Mouse (Mus musculus): ENCODE data around the gene 5730596B20Rik. TPM values are rescaled to one million over a fixed set of nuclear protein-coding genes. Genes with fewer than 3 reads are reported as not detected.

The 5730596B20Rik gene
- polyA plus RNA-seq, 1 experiment from 2014 or later, result not detected

- Histone ChIP-seq H3K9me3 (ENCODE audit: control insufficient read depth, low read length) (no peaks in the 10 kb centered on the region), H3K27ac (ENCODE audit: low read depth, low read length) (no peak overlapping the region), H3K36me3 (ENCODE audit: control insufficient read depth, insufficient read depth, low read length) (no peaks in the 10 kb centered on the region), H3K4me2 (ENCODE audit: low read depth, low read length, severe bottlenecking) (no peak overlapping the region), H3K9ac (ENCODE audit: low read length) (no peak overlapping the region), H3K27me3 (ENCODE audit: control insufficient read depth, insufficient read depth, low read length) (peaks cover 98% of the 10 kb centered on the region), H3K4me3 (ENCODE audit: low read depth, low read length) (no peak overlapping the region), H3K4me1 (replicated peaks; ENCODE audit: control insufficient read depth, insufficient read depth, low read length) (peaks cover 3% of the 10 kb centered on the region)
- peak; percentile 71 for DNase-seq (ENCODE audit: low spot score)
- 3% methylated on average over 69 of the region's 69 CpGs for WGBS
- no peak for ATAC-seq (replicated peaks; ENCODE audit: low FRiP score)
Measured at GRCm38 (mm10) chr6:52225612-52226568, 48.6 kb downstream of the 5730596B20Rik start.

GRCm38 (mm10) chr6:52226569-52227257 lies 49.4 kb downstream of the 5730596B20Rik start:
- no peak overlapping the region for H3K4me3 ChIP-seq (ENCODE audit: low read depth, low read length)
- no peak overlapping the region for H3K4me2 ChIP-seq (ENCODE audit: low read depth, low read length, severe bottlenecking)
- H3K4me1 ChIP-seq (replicated peaks; ENCODE audit: control insufficient read depth, insufficient read depth, low read length), result no peaks in the 10 kb centered on the region
- WGBS, result 2% methylated on average over 26 of the region's 26 CpGs
- H3K9ac ChIP-seq (ENCODE audit: low read length), result no peak overlapping the region
- no peaks in the 10 kb centered on the region for H3K36me3 ChIP-seq (ENCODE audit: control insufficient read depth, insufficient read depth, low read length)
- peaks cover 96% of the 10 kb centered on the region for H3K27me3 ChIP-seq (ENCODE audit: control insufficient read depth, insufficient read depth, low read length)
- ATAC-seq (replicated peaks; ENCODE audit: low FRiP score) (no peak), DNase-seq (ENCODE audit: low spot score) (no peak)
- no peak overlapping the region for H3K27ac ChIP-seq (ENCODE audit: low read depth, low read length)
- H3K9me3 ChIP-seq (ENCODE audit: control insufficient read depth, low read length), result no peaks in the 10 kb centered on the region

- ATAC-seq (replicated peaks; ENCODE audit: low FRiP score), result no peak
- H3K9me3 ChIP-seq (ENCODE audit: control insufficient read depth, low read length), result no peaks in the 10 kb centered on the region
Measured at GRCm38 (mm10) chr6:52227470-52228222, 50.3 kb downstream of the 5730596B20Rik start.

DNA sequence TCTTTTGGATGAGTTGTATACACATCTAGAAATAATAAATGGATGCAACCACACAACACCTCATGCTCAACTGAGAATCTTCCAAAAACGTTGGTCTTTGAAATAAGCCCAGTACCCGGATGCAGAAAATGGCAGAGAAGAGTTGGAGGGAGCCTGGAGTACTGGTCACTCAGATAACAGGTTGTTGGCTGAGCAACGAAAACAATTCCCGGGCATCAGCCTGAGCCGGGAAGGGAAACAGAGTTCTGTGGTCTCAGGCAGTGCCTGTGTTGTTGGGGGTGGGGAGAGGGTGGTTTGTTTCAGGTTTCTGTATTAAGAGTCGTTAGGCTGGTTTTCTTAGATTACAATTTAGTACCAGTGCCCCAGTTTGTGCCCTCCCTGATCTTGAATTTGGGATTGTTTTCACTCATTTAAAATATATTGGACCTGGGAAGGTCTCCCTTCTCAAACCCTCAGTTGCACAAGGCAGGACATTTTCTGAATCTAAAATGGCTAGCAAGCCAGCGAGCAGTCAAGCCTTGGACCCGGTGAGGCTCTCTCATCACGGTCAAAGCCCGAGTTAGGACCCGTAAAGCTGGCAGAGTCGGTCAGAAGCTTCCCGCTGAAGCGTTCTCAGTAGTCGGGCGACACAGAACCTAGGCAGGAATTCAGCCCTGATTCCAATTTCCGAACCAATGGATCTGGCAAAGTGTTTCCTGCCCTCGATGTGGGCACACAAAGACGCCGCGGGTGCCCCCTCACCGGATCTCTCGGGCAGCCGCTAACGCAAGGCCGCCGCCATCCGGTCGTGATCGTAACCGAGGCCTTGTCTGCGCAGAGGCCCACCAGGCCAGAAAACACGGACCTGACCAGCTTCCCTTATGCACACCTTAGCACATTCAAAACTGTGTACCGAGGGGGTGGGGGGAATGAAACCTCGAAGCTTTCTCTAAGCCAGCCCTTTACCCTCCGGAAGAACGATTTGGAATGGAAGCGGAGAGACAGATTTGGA lies 51.5 kb downstream of the 5730596B20Rik start:
- Histone ChIP-seq H3K4me2 (ENCODE audit: low read depth, low read length, severe bottlenecking) (no peak overlapping the region), H3K36me3 (ENCODE audit: control insufficient read depth, insufficient read depth, low read length) (no peaks in the 10 kb centered on the region), H3K27me3 (ENCODE audit: control insufficient read depth, insufficient read depth, low read length) (peaks cover 96% of the 10 kb centered on the region), H3K9ac (ENCODE audit: low read length) (no peak overlapping the region), H3K4me3 (ENCODE audit: low read depth, low read length) (no peak overlapping the region), H3K4me1 (replicated peaks; ENCODE audit: control insufficient read depth, insufficient read depth, low read length) (no peaks in the 10 kb centered on the region), H3K27ac (ENCODE audit: low read depth, low read length) (no peak overlapping the region), H3K9me3 (ENCODE audit: control insufficient read depth, low read length) (no peaks in the 10 kb centered on the region)
- ATAC-seq (replicated peaks; ENCODE audit: low FRiP score), result no peak
- 2% methylated on average over 38 of the region's 38 CpGs for WGBS
- DNase-seq (ENCODE audit: low spot score), result peak; percentile 72

More at GRCm38 (mm10) chr6:52227470-52228222, 50.3 kb downstream of the 5730596B20Rik start:
- WGBS, result 2% methylated on average over 11 of the region's 11 CpGs
- Histone ChIP-seq H3K4me3 (ENCODE audit: low read depth, low read length) (no peak overlapping the region), H3K27ac (ENCODE audit: low read depth, low read length) (no peak overlapping the region), H3K27me3 (ENCODE audit: control insufficient read depth, insufficient read depth, low read length) (peaks cover 96% of the 10 kb centered on the region), H3K9ac (ENCODE audit: low read length) (no peak overlapping the region), H3K4me2 (ENCODE audit: low read depth, low read length, severe bottlenecking) (no peak overlapping the region), H3K36me3 (ENCODE audit: control insufficient read depth, insufficient read depth, low read length) (no peaks in the 10 kb centered on the region), H3K4me1 (replicated peaks; ENCODE audit: control insufficient read depth, insufficient read depth, low read length) (no peaks in the 10 kb centered on the region)
- no peak for DNase-seq (ENCODE audit: low spot score)

- Histone ChIP-seq H3K9ac (ENCODE audit: low read length) (no peak overlapping the region), H3K4me3 (ENCODE audit: low read depth, low read length) (no peak overlapping the region), H3K9me3 (ENCODE audit: control insufficient read depth, low read length) (no peaks in the 10 kb centered on the region), H3K27ac (ENCODE audit: low read depth, low read length) (no peak overlapping the region), H3K4me1 (replicated peaks; ENCODE audit: control insufficient read depth, insufficient read depth, low read length) (0 out of 2 replicates have a peak, but pooled peaks cover 3% of the 10 kb centered on the region), H3K27me3 (ENCODE audit: control insufficient read depth, insufficient read depth, low read length) (peaks cover 96% of the 10 kb centered on the region), H3K4me2 (ENCODE audit: low read depth, low read length, severe bottlenecking) (no peak overlapping the region), H3K36me3 (ENCODE audit: control insufficient read depth, insufficient read depth, low read length) (no peaks in the 10 kb centered on the region)
- DNase-seq (ENCODE audit: low spot score) (peak; percentile 64), ATAC-seq (replicated peaks; ENCODE audit: low FRiP score) (no peak)
- WGBS, result 1% methylated on average over 44 of the region's 44 CpGs
Measured at GRCm38 (mm10) chr6:52229558-52230416, 52.5 kb downstream of the 5730596B20Rik start.

MicroRNAs within 50 kb of the gene (microRNA counts, 519-probe panel; counts per million panel counts)
- 31.2 counts per million for microRNA mmu-miR-196b

Small RNA genes lying within 50 kb of the gene (microRNA-seq; reads per million reads assigned to microRNA genes)
- 9.3 reads per million, percentile 3 among the genes with 10 or more reads in this experiment for gene Mir196b (ENCODE audit: insufficient number of aligned reads)

Other genes starting within 250 kb of the 5730596B20Rik start
- 6.1 and 7.7 TPM in 2 replicates for gene Skap2, start 164.9 kb upstream of the 5730596B20Rik start, polyA plus RNA-seq (2014; fragmentation: Nextera tagmentation; extraction: Ambion mirVana)
- 0.43 TPM in 1 of 2 replicates, not detected in the other for gene Hoxa1, start 19.2 kb upstream of the 5730596B20Rik start, polyA plus RNA-seq (2014; fragmentation: Nextera tagmentation; extraction: Ambion mirVana)
- not detected in 2 replicates for gene Hoxa2, start 12.7 kb upstream of the 5730596B20Rik start, polyA plus RNA-seq (2014; fragmentation: Nextera tagmentation; extraction: Ambion mirVana)
- not detected in 2 replicates for gene Hoxa4, start 14.3 kb downstream of the 5730596B20Rik start, polyA plus RNA-seq (2014; fragmentation: Nextera tagmentation; extraction: Ambion mirVana)
- gene Hoxa5, start 27.1 kb downstream of the 5730596B20Rik start, polyA plus RNA-seq (2014; fragmentation: Nextera tagmentation; extraction: Ambion mirVana), result not detected in 2 replicates
- not detected in 2 replicates for gene Hoxa6, start 31.2 kb downstream of the 5730596B20Rik start, polyA plus RNA-seq (2014; fragmentation: Nextera tagmentation; extraction: Ambion mirVana)
- not detected in 2 replicates for gene Hoxa3, start 35.8 kb downstream of the 5730596B20Rik start, polyA plus RNA-seq (2014; fragmentation: Nextera tagmentation; extraction: Ambion mirVana)
- gene Gm28308, start 35.8 kb downstream of the 5730596B20Rik start, polyA plus RNA-seq (2014; fragmentation: Nextera tagmentation; extraction: Ambion mirVana), result not detected in 2 replicates
- gene Hoxa7, start 44.4 kb downstream of the 5730596B20Rik start, polyA plus RNA-seq (2014; fragmentation: Nextera tagmentation; extraction: Ambion mirVana), result not detected in 2 replicates
- not detected in 2 replicates for gene Hoxa9, start 53.6 kb downstream of the 5730596B20Rik start, polyA plus RNA-seq (2014; fragmentation: Nextera tagmentation; extraction: Ambion mirVana)
- not detected in 2 replicates for gene Hoxa10, start 63.4 kb downstream of the 5730596B20Rik start, polyA plus RNA-seq (2014; fragmentation: Nextera tagmentation; extraction: Ambion mirVana)
- gene Hoxa11, start 68.3 kb downstream of the 5730596B20Rik start, polyA plus RNA-seq (2014; fragmentation: Nextera tagmentation; extraction: Ambion mirVana), result not detected in 2 replicates
- gene Hoxa13, start 83.4 kb downstream of the 5730596B20Rik start, polyA plus RNA-seq (2014; fragmentation: Nextera tagmentation; extraction: Ambion mirVana), result not detected in 2 replicates
- not detected in 2 replicates for gene Evx1, start 136.0 kb downstream of the 5730596B20Rik start, polyA plus RNA-seq (2014; fragmentation: Nextera tagmentation; extraction: Ambion mirVana)